Mouse (Mus musculus): ENCODE measurements at regions not wholly inside any gene's neighbourhood (a gene's known extent, or its start where the extent isn't known, plus 50 kb on each side); places are given as distances from the start of the nearest gene placed in this dataset.

DNA sequence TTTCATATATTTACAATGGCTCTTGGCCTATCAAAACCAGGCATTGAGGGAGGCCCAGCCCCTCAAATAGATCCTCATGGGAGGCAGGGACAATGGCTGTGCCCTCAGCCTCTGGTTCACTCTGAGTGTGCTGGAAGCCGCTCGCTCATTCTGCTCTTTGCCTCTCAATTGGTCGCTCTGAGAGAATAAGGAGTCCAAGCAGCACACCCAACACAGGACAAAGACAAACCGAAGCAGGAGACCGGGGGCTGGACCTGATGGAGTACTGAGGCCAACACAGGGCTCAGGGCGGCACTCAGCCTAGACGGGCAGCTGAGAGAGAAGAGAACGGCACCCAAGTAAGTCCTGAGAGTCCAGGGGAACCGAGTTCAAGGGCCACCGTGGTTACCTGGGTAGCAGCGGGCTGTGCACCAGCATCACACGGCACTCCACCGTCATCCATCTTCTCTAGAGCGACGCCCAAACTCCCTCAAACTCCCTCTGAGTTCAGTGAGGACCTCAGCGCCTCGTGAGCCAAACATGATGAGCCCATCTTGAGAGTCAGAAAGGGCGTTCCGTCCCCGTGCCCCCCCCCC lies 145.8 kb downstream of the Setd4 start:
- DNase-seq (ENCODE audit: low spot score in 2 of 2) = no peak

DNA sequence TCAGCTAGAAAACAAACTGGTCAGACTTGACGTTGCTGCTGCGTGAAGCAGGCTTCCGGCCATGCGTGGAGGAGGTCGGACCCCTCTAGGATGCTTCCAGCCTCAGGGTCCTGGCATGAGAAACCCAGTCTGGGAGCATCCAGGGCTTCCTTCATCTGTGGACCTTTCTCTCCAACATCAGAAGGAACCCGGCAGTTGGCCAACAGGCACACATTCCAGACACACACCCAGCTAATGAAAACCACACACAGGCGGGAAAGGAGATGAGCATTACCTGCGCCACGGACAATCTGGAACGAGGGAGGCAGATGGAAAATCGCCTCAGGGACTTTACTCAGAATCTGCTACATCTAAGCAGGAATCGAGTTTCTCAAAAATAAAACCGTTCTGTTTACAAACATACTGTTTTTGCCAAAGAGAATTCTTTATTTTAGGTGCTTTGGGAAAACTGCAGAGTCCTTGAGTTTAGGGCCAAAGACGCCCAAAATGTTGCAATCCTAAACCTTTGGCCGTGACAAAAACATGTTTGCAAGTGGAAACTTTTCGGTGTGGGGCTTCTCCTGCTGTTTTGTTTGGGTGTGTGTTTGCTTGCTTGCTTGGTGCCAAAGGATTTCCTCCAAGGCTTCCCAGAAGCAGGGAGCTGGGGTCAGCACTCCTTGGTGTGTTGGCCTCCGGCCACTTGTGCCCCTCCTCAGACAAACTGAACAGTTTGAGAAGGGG lies 147.0 kb downstream of the Setd4 start:
- no peak for DNase-seq (ENCODE audit: low spot score in 2 of 2)

DNA sequence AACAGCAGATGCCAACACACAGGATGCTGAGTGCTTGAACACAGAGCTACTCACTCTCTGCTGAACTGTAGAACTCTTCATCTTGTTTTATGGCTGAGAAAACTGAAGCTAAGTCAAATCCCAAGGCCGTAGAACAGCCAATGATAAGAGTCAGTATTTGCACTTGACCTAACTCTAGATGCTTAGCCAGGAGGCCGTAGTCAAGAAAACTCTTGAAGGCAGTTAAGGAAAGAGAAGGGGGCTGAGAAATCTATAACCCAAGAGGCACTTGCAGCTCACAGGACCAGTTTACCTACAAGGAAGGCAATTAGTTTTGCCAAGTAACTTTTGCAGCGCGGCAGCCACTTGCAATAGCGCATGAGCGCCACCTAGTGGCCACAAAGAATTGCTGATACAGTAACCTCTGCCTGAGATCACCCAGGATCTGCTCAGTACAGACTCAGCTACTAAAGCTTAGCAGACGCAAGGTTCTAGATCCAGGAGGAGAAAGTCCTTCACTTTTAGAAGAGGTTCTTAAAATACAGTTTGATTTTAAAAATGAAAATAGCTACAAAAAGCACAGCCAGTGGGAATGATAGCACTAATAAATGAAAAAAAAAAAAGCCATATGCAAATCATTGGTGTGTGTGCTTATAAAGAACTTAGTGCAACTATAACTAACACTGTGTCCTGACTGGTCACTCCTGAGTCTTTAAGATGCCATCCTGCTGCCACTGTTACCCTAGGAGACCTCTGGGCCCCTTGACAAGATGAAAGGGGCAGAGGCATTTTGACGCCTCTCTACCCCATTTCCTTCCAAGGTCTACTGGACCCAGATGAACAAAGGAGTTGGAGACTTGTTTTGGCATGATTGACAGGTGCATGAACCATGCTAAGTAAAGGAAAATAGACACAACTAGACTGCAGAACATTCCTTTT lies 149.5 kb downstream of the Setd4 start:
- peak; percentile 54 to 68 for DNase-seq (ENCODE audit: low spot score in 2 of 2)

GRCm38 (mm10) chr16:93453056-93453455 lies 150.8 kb downstream of the Setd4 start:
- no peak for DNase-seq (ENCODE audit: low spot score in 2 of 2)

DNA sequence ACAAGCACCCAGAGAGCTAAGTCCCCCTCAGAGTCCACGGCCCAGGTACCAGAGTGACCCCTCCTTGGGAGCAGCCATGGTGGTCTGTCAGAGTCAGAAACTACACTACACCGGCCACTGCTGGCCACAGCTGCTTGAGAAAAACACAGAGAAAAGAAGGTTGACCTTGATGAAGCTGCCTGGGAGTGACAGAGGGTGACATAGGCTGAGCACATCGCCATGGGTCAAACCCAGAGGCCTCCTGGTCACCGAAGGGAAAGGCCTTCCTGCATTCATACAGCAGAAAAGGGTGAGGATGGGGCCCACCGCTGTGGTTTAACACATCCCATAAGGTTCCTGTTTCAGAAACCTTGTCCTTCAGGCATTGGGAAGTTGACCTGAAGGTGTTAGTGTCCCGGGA lies 153.0 kb downstream of the Setd4 start:
- DNase-seq (ENCODE audit: low spot score in 2 of 2) = no peak

- DNase-seq (ENCODE audit: low spot score in 2 of 2) = no peak
Measured at GRCm38 (mm10) chr16:93449925-93450324, 153.9 kb downstream of the Setd4 start.

DNA sequence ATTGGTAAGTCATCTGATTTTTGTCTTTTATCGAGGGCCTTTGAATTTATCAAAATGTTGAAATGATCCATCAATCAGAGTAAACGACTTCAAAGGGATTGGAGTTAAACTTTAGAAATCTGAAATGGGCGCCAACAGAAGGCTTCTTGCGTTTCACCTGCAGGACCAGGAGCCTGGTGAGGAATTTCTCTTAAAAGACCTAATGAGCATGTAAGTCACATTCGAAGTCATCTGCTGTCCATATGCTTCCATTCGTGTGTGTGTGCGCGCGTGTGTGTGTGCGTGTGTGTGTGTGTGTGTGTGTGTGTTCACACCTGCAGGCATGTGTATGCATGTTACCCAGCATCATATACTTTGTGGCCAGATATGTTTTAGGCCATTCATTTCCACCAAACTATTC lies 155.7 kb downstream of the Setd4 start:
- no peak for DNase-seq (ENCODE audit: low spot score in 2 of 2)

DNA sequence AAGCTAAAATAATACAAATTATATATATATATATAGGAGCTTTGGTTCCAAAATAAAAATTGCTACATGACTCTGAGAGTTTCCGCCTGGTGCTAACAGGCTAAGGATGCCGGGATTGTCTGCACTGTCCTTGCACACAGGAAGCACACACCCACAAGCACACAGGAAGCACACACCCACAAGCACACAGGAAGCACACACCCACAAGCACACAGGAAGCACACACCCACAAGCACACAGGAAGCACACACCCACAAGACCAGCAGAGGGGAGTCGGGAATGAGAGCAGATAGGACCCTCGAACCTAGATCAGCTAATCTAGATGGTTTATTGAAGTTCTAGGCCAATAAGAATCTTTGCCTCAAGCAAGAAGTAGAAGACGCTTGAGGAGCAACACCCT lies 156.9 kb downstream of the Setd4 start:
- no peak for DNase-seq (ENCODE audit: low spot score in 2 of 2)

DNA sequence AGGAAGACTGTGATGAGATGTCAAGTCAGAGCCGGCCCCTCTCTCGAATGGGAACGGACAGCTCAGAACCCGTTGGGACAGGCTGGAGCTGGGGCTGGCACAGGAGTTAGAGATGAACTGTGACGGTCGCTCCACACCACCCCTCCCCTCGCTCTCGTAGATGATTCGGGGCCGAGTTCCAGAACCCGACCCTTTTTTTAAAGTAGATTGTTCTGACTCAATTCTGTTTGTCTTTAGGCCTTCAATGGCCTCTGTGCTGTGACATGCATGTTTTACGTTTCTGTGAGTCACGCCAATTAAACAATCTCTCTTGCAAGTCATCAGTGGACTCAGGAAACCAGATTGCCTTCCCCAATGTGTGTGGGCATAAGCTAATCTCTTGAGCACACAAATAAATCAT lies 157.7 kb downstream of the Setd4 start:
- peak; percentile 53 to 55 for DNase-seq (ENCODE audit: low spot score in 2 of 2)

GRCm38 (mm10) chr16:93442837-93443236 lies 161.0 kb downstream of the Setd4 start:
- DNase-seq (ENCODE audit: low spot score in 2 of 2) = no peak

DNA sequence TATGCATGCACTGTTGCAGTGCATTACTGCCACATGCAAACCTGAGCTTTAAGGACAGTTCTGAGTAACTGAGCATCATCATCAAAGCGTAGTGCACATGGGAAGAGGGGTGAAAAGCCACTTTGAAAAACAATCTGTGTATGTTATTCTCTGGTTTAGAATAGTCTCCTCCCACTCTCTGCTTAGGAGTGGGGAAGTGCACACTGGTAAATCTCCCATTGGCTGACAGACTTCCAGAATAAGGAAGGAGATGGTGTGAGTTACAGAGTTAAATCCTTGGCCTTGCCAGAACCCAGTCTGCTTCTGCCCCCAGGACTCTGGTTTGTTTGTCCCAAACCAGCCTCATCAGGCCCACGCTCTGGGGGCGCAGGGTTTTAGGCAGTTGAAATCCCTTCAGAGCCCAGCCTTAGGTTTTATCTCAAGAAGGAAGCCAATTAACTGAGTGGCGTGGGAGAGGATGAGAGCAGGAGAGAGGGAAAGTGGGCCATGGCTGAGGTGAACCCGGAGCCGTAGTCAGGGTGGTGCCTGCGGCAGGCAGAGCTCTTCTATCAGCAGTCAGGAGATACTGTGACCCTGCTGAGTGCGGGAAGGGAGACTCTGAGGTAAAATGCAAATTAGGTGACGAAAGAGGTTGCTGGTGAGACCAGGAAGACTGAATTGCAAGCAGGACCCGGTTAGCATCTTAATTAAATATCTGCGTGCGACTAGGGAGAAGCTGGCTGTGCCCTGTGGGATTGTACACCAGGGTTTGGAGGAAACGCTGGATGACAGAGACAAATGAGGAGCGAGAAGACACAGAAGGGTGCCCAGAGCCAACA lies 166.0 kb downstream of the Setd4 start:
- DNase-seq (ENCODE audit: low spot score in 2 of 2) = no peak

GRCm38 (mm10) chr16:93436732-93437131 lies 167.1 kb downstream of the Setd4 start:
- no peak for DNase-seq (ENCODE audit: low spot score in 2 of 2)

GRCm38 (mm10) chr16:93431316-93431715 lies 172.5 kb downstream of the Setd4 start:
- no peak for DNase-seq (ENCODE audit: low spot score in 2 of 2)

GRCm38 (mm10) chr16:93429324-93429781 lies 174.5 kb downstream of the Setd4 start:
- DNase-seq (ENCODE audit: low spot score in 2 of 2) = no peak

DNA sequence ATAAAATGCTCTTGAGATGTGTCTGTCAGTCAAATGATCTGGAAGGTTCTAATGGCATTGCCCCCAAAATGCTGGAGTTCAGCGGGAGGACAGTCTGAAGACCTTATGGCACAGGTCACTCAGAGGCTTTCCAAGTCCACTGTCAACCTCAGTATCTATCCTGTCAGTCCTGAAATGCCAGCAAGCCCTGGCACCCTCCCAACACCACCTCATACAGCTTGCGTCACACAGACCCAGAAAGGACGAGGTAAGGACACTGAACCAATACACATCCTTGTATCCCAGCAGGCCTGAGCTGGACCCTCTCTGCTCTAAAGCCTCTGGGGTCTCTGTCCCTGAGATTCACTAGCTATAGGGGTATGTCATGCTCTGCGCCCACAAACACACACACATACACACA lies 176.6 kb downstream of the Setd4 start:
- no peak for DNase-seq (ENCODE audit: low spot score in 2 of 2)

GRCm38 (mm10) chr16:93425731-93426130 lies 178.1 kb downstream of the Setd4 start:
- DNase-seq (ENCODE audit: low spot score in 2 of 2) = no peak

DNA sequence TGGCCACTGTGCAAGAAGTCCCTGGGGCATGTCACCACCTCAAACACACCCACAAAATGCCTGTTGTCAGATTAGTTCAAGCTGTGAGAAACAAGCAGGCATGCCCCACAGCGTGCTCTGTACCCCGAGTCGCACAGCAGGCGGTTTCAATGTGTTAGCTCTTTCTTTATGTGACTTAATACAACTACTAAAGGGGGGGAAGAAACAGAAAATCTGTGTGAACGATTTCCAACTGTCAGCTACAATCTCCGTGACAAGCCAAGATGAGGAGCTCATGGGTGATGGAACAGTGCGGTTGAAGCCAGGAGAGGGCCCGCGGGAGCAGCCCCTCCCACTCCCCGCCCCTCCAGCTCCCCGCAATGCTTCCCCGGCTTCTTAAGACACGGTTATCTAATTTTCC lies 180.7 kb downstream of the Setd4 start:
- DNase-seq (ENCODE audit: low spot score in 2 of 2) = no peak

GRCm38 (mm10) chr16:93422221-93422620 lies 181.6 kb downstream of the Setd4 start:
- DNase-seq (ENCODE audit: low spot score in 2 of 2) = no peak

GRCm38 (mm10) chr16:93418246-93418645 lies 185.6 kb downstream of the Setd4 start:
- DNase-seq (ENCODE audit: low spot score in 2 of 2) = no peak

DNA sequence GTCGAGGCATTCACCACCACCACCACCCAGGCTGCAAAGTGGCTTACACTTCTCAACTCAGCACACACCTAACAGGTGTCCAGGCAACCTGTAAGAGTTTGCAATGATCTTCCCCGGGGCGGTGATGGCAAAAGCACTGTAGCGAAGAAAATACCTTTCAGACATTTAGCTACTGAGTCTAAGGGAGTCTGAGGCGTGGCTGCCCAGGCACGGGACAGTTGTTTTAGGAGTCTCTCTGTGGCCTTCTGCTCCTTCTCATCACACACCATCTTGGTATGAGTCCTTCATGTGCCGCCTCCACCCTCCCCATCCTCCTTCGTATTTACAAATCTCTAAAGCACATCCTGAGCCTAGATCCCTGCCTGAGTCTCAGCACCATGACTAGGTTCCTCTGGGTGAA lies 186.0 kb downstream of the Setd4 start:
- no peak for DNase-seq (ENCODE audit: low spot score in 2 of 2)

GRCm38 (mm10) chr16:93392024-93392675 lies 211.7 kb downstream of the Setd4 start:
- DNase-seq (ENCODE audit: low spot score in 2 of 2) = no peak

Measured in urinary bladder, adult 18-20 months (tissue).